14 mouse cellular contexts compared by ENCODE assay signal in genomic region chr14:20172509-20172908, GRCm38 (mm10). TPM values are rescaled to one million over a fixed set of nuclear protein-coding genes. Genes with fewer than 3 reads are reported as not detected.
DNase-seq lines count a peak whose midpoint lies in the region; ATAC-seq lines count a peak whose summit lies in the region.
"Had no signal": no experiment of that assay in that cellular context is flagged by ENCODE, and none has a peak within 500 bp of the region (broad histone marks: within the 10 kb centered on the region; RNA-seq: fewer than 3 reads in every experiment).

No protein-coding gene starts in this region.

- H3K4me2 ChIP-seq in hindbrain, embryonic 11.5 days (replicated peaks; ENCODE audit: low read depth, low read length): no peak overlapping the region
- H3K4me2 ChIP-seq in liver, embryonic 12.5 days: peak overlapping the region; percentile 59
- H3K4me2 ChIP-seq: midbrain, embryonic 15.5 days had no signal

- H3K27ac ChIP-seq in hindbrain, embryonic 10.5 days: 0 out of 2 replicates have a peak overlapping the region, but pooled peaks have one; percentile 24
- H3K27ac ChIP-seq in hindbrain, embryonic 11.5 days (ENCODE audit: low read depth, low read length): no peak overlapping the region
- peak overlapping the region; percentile 61 for H3K27ac ChIP-seq in liver, embryonic 12.5 days
- H3K27ac ChIP-seq: embryonic facial prominence, embryonic 10.5 days; midbrain, embryonic 15.5 days had no signal

- peaks cover 19% of the 10 kb centered on the region for H3K4me1 ChIP-seq in hindbrain, embryonic 10.5 days (replicated peaks)
- no peaks in the 10 kb centered on the region for H3K4me1 ChIP-seq in hindbrain, embryonic 11.5 days (replicated peaks; ENCODE audit: control insufficient read depth, insufficient read depth, low read length)
- H3K4me1 ChIP-seq in liver, embryonic 12.5 days: peaks cover 91% of the 10 kb centered on the region
- H3K4me1 ChIP-seq: midbrain, embryonic 15.5 days had no signal

- 64% methylated on average over 5 of the region's 5 CpGs for WGBS in hindbrain, embryonic 10.5 days
- 70% methylated on average over 5 of the region's 5 CpGs for WGBS in hindbrain, embryonic 11.5 days
- 28% methylated on average over 5 of the region's 5 CpGs for WGBS in liver, embryonic 12.5 days (ENCODE audit: insufficient replicate concordance)

- H3K36me3 ChIP-seq in hindbrain, embryonic 10.5 days: peaks cover 13% of the 10 kb centered on the region; the same call in 1 of the 2 replicates
- no peaks in the 10 kb centered on the region for H3K36me3 ChIP-seq in hindbrain, embryonic 11.5 days (ENCODE audit: control insufficient read depth, insufficient read depth, low read length)
- peaks cover 27% of the 10 kb centered on the region for H3K36me3 ChIP-seq in liver, embryonic 12.5 days
- H3K36me3 ChIP-seq: midbrain, embryonic 15.5 days had no signal

- ATAC-seq in hindbrain, embryonic 11.5 days (ENCODE audit: low FRiP score): no peak
- no peak for ATAC-seq in liver, embryonic 12.5 days
- ATAC-seq: inflammation-experienced regulatory T-cells, adult 6 months had no signal

- H3K4me3 ChIP-seq in hindbrain, embryonic 10.5 days: no peak overlapping the region
- H3K4me3 ChIP-seq in hindbrain, embryonic 11.5 days (ENCODE audit: low read depth, low read length): no peak overlapping the region
- H3K4me3 ChIP-seq in liver, embryonic 12.5 days: no peak overlapping the region
- H3K4me3 ChIP-seq: embryonic facial prominence, embryonic 10.5 days; midbrain, embryonic 15.5 days had no signal

- H3K9ac ChIP-seq in hindbrain, embryonic 11.5 days (ENCODE audit: low read depth, low read length): no peak overlapping the region
- peak overlapping the region; percentile 42; the same call in 1 of the 2 replicates for H3K9ac ChIP-seq in liver, embryonic 12.5 days
- H3K9ac ChIP-seq: forebrain, postnatal 0 days; midbrain, embryonic 15.5 days had no signal

- no peaks in the 10 kb centered on the region for H3K27me3 ChIP-seq in hindbrain, embryonic 10.5 days (ENCODE audit: insufficient read depth, poor library complexity, severe bottlenecking)
- no peaks in the 10 kb centered on the region for H3K27me3 ChIP-seq in hindbrain, embryonic 11.5 days (ENCODE audit: control insufficient read depth, insufficient read depth, low read length)
- H3K27me3 ChIP-seq in liver, embryonic 12.5 days (replicated peaks): no peaks in the 10 kb centered on the region
- H3K27me3 ChIP-seq: midbrain, embryonic 15.5 days had no signal

- no peaks in the 10 kb centered on the region for H3K9me3 ChIP-seq in hindbrain, embryonic 10.5 days
- H3K9me3 ChIP-seq in hindbrain, embryonic 11.5 days (ENCODE audit: control insufficient read depth, low read length): no peaks in the 10 kb centered on the region
- H3K9me3 ChIP-seq in liver, embryonic 12.5 days (replicated peaks): no peaks in the 10 kb centered on the region
- H3K9me3 ChIP-seq: embryonic facial prominence, embryonic 10.5 days; midbrain, embryonic 15.5 days had no signal

- no peak for DNase-seq in hindbrain, embryonic 10.5 days (ENCODE audit: low spot score)
- no peak for DNase-seq in hindbrain, embryonic 11.5 days (ENCODE audit: low spot score)
- DNase-seq in thymus, postnatal 0 days (ENCODE audit: low spot score): peak; percentile 22
- no peak for DNase-seq in thymus, adult 18-20 months
- no peak for DNase-seq in adrenal gland, postnatal 4 days (ENCODE audit: low spot score in 2 of 2)
- no peak for DNase-seq in adrenal gland, adult 2 months
- DNase-seq: cerebellum, adult 9-10 months; gastrocnemius, postnatal 36 days; heart, postnatal 10 days had no signal

RNA-seq across cellular contexts. Expression of gene Kcnk5, which starts 9.1 kb away (rescaled TPM):
- polyA plus RNA-seq in hindbrain, embryonic 10.5 days (2016; fragmentation: Nextera tagmentation; extraction: Ambion mirVana): 12.4 and 13.5 TPM in 2 replicates
- polyA plus RNA-seq in hindbrain, embryonic 11.5 days (2014; fragmentation: Nextera tagmentation; extraction: Ambion mirVana): 4.6 and 8.5 TPM in 2 replicates
- polyA plus RNA-seq in thymus, postnatal 0 days (2015; fragmentation: Nextera tagmentation; extraction: Ambion mirVana): 7.1 and 8.2 TPM in 2 replicates
- polyA plus RNA-seq in liver, embryonic 12.5 days (2016; fragmentation: Nextera tagmentation; extraction: Ambion mirVana): 8.6 and 8.9 TPM in 2 replicates
- 1 to 10 TPM; 5.8 to 7.3 TPM for total RNA-seq in adrenal gland, postnatal 4 days (2021)
- total RNA-seq in adrenal gland, adult 2 months (2021): 1 to 10 TPM; 8.6 to 9.5 TPM
- polyA plus RNA-seq in adrenal gland, adult 2 months (2012; rRNA removed): 6.4 and 9.8 TPM in 2 replicates

RNA-seq across cellular contexts. Expression of gene Saysd1, which starts 34.2 kb away (rescaled TPM):
- polyA plus RNA-seq in hindbrain, embryonic 10.5 days (2016; fragmentation: Nextera tagmentation; extraction: Ambion mirVana): 12.2 and 13.1 TPM in 2 replicates
- 12.9 and 14.9 TPM in 2 replicates for polyA plus RNA-seq in hindbrain, embryonic 11.5 days (2014; fragmentation: Nextera tagmentation; extraction: Ambion mirVana)
- 14.4 and 16.0 TPM in 2 replicates for polyA plus RNA-seq in thymus, postnatal 0 days (2015; fragmentation: Nextera tagmentation; extraction: Ambion mirVana)
- polyA plus RNA-seq in liver, embryonic 12.5 days (2016; fragmentation: Nextera tagmentation; extraction: Ambion mirVana): 4.5 and 4.8 TPM in 2 replicates
- total RNA-seq in adrenal gland, postnatal 4 days (2021): 1 to 10 TPM; 6.9 to 7.4 TPM
- total RNA-seq in adrenal gland, adult 2 months (2021): 1 to 10 TPM; 6.2 to 7.0 TPM
- 8.5 and 9.8 TPM in 2 replicates for polyA plus RNA-seq in adrenal gland, adult 2 months (2012; rRNA removed)
